Mouse (Mus musculus) T-helper 1 cell (primary cell): ENCODE results near the gene Rarres2.
"Not testable (repeated sequence)": the region's sequence is repeated elsewhere in the genome, so short reads cannot be mapped to it uniquely, and the experiment has no call there.

ENCODE experiments used
- in situ Hi-C: fragments of 300-600 bp; cut with MboI, MseI; formaldehyde crosslinking; loops from one replicate; pipeline ENCODE4 v1.15.1; 2025; ENCODE audit warnings: high pct_unique_total_duplicates

The Rarres2 gene

GRCm38 (mm10) chr6:48541560-48542450 lies 30.8 kb downstream of the Rarres2 start:
- in situ Hi-C loops, result no loop called here

GRCm38 (mm10) chr6:48540721-48541120 lies 31.9 kb downstream of the Rarres2 start:
- in situ Hi-C loops, result no loop called here

GRCm38 (mm10) chr6:48539860-48540259 lies 32.7 kb downstream of the Rarres2 start:
- in situ Hi-C loops, result loop anchor here (5.0 kb wide), 1 partner anchor 363 kb away; no protein-coding TSS in a partner anchor

- in situ Hi-C loops, result loop anchor here (5.0 kb wide), 1 partner anchor 362 kb away; no protein-coding TSS in a partner anchor
Measured at GRCm38 (mm10) chr6:48538841-48539737, 33.5 kb downstream of the Rarres2 start.

GRCm38 (mm10) chr6:48537105-48537954 lies 35.3 kb downstream of the Rarres2 start, which contains the start of gene Atp6v0e2:
TSS of gene Atp6v0e2 (plus strand) at chr6:48537615.
- in situ Hi-C loops, result loop anchor here (5.0 kb wide), 1 partner anchor 360 kb away; no protein-coding TSS in a partner anchor

- in situ Hi-C loops, result loop anchor here (5.0 kb wide), 1 partner anchor 359 kb away; no protein-coding TSS in a partner anchor
Measured at GRCm38 (mm10) chr6:48536091-48536490, 36.5 kb downstream of the Rarres2 start.

GRCm38 (mm10) chr6:48534913-48535312 lies 37.7 kb downstream of the Rarres2 start:
- in situ Hi-C loops, result loop anchor here (5.0 kb wide), 1 partner anchor 358 kb away; no protein-coding TSS in a partner anchor

- in situ Hi-C loops, result no loop called here
Measured at GRCm38 (mm10) chr6:48533475-48533874, 39.1 kb downstream of the Rarres2 start.

- in situ Hi-C loops, result no loop called here
Measured at GRCm38 (mm10) chr6:48530862-48531261, 41.7 kb downstream of the Rarres2 start.

GRCm38 (mm10) chr6:48529871-48530440 lies 42.6 kb downstream of the Rarres2 start:
- in situ Hi-C loops, result no loop called here

GRCm38 (mm10) chr6:48529261-48529660 lies 43.3 kb downstream of the Rarres2 start:
- in situ Hi-C loops, result no loop called here

GRCm38 (mm10) chr6:48527901-48528300 lies 44.7 kb downstream of the Rarres2 start:
- in situ Hi-C loops, result no loop called here

GRCm38 (mm10) chr6:48524882-48525281 lies 47.7 kb downstream of the Rarres2 start:
- in situ Hi-C loops, result not testable (repeated sequence)
